Mouse (Mus musculus) liver, adult 2 months (tissue): ENCODE measurements at regions not wholly inside any gene's neighbourhood (a gene's known extent, or its start where the extent isn't known, plus 50 kb on each side); places are given as distances from the start of the nearest gene placed in this dataset.

Experiments
- DNase-seq: peaks from one replicate; pipeline ENCODE4 v3.0.0-alpha.2; 2011; ENCODE audit warnings: low read depth, low spot score; ENCODE audit errors: extremely low read depth
- H3K27ac ChIP-seq: fragments of 200-500 bp; replicated peaks from 2 replicates; pipeline ENCODE4 v1.5.1; 2012; ENCODE audit warnings: low read depth, mild to moderate bottlenecking, control low read depth, inconsistent platforms, low read length; ENCODE audit not compliant: insufficient read depth
- H3K27me3 ChIP-seq: fragments of 200-500 bp; 2 replicates; pipeline ENCODE4 v1.6.1; 2012; ENCODE audit warnings: mild to moderate bottlenecking, moderate library complexity, low read length, inconsistent platforms; ENCODE audit not compliant: control insufficient read depth, insufficient read depth
- H3K36me3 ChIP-seq: fragments of 200-500 bp; 2 replicates; pipeline ENCODE4 v1.6.1; 2012; ENCODE audit warnings: low read length, inconsistent platforms; ENCODE audit not compliant: control insufficient read depth, insufficient read depth
- H3K4me1 ChIP-seq: fragments of 200-500 bp; 2 replicates; pipeline ENCODE4 v1.6.1; 2011; ENCODE audit warnings: low read length; ENCODE audit not compliant: control insufficient read depth, insufficient read depth
- H3K4me3 ChIP-seq: fragments of 200-500 bp; 2 replicates; pipeline ENCODE4 v1.5.1; 2011; ENCODE audit warnings: low read depth, mild to moderate bottlenecking, control low read depth, low read length, moderate library complexity; ENCODE audit not compliant: insufficient read depth
- H3K79me2 ChIP-seq: fragments of 200-500 bp; 2 replicates; pipeline ENCODE4 v1.6.1; 2012; ENCODE audit warnings: inconsistent platforms, mild to moderate bottlenecking, low read length, moderate library complexity; ENCODE audit not compliant: control insufficient read depth, insufficient read depth
- H3K9ac ChIP-seq: fragments of 200-500 bp; 2 replicates; pipeline ENCODE4 v1.6.1; 2012; ENCODE audit warnings: low read depth, mild to moderate bottlenecking, control low read depth, inconsistent platforms, low read length
- CTCF ChIP-seq: fragments of 200-500 bp; IDR thresholded peaks from 2 replicates; pipeline ENCODE4 v1.5.1; 2011; ENCODE audit warnings: low read depth, low read length, control low read depth
- POLR2A ChIP-seq: fragments of 200-500 bp; IDR thresholded peaks from 2 replicates; pipeline ENCODE4 v1.6.1; 2011; ENCODE audit warnings: low read length, control low read depth; ENCODE audit not compliant: insufficient read depth; ENCODE audit errors: extremely low read depth
- WGBS: fragments of 180-500 bp; shearing (Covaris S2); methylation state at CpG from one replicate; pipeline ENCODE4 v1.1.7; 2018; 5-methylcytosine and 5-hydroxymethylcytosine counted together

GRCm38 (mm10) chr1:47094498-47094897 is 201.8 kb upstream of the Slc39a10 start:
- H3K27ac ChIP-seq, result no peak overlapping the region
- no peaks in the 10 kb centered on the region for H3K79me2 ChIP-seq
- no peak overlapping the region for H3K4me3 ChIP-seq
- no peak for DNase-seq
- H3K27me3 ChIP-seq, result no peaks in the 10 kb centered on the region
- no peaks in the 10 kb centered on the region for H3K36me3 ChIP-seq
- 49% methylated on average over 3 of the region's 3 CpGs for WGBS
- no peaks in the 10 kb centered on the region for H3K4me1 ChIP-seq
- TF ChIP-seq POLR2A (no peak), CTCF (no peak)
- no peak overlapping the region for H3K9ac ChIP-seq

GRCm38 (mm10) chr1:47093289-47093947 is 200.8 kb upstream of the Slc39a10 start:
- H3K36me3 ChIP-seq, result no peaks in the 10 kb centered on the region
- 84% methylated on average over 6 of the region's 6 CpGs for WGBS
- TF ChIP-seq POLR2A, result no peak
- no peak for TF ChIP-seq CTCF
- H3K4me1 ChIP-seq, result no peaks in the 10 kb centered on the region
- H3K27me3 ChIP-seq, result no peaks in the 10 kb centered on the region
- H3K4me3 ChIP-seq, result no peak overlapping the region
- H3K9ac ChIP-seq, result no peak overlapping the region
- DNase-seq, result no peak
- H3K79me2 ChIP-seq, result no peaks in the 10 kb centered on the region
- H3K27ac ChIP-seq, result no peak overlapping the region

- Histone ChIP-seq H3K27me3 (no peaks in the 10 kb centered on the region), H3K4me3 (no peak overlapping the region), H3K36me3 (no peaks in the 10 kb centered on the region), H3K79me2 (no peaks in the 10 kb centered on the region), H3K27ac (no peak overlapping the region), H3K9ac (no peak overlapping the region), H3K4me1 (no peaks in the 10 kb centered on the region)
- DNase-seq, result no peak
- TF ChIP-seq POLR2A (no peak), CTCF (no peak)
- 80% methylated on average over 7 of the region's 7 CpGs for WGBS
Measured at GRCm38 (mm10) chr1:47076423-47076822, 183.8 kb upstream of the Slc39a10 start.

GRCm38 (mm10) chr1:47058149-47058548 is 165.5 kb upstream of the Slc39a10 start:
- H3K27me3 ChIP-seq, result no peaks in the 10 kb centered on the region
- H3K36me3 ChIP-seq, result no peaks in the 10 kb centered on the region
- no peak for DNase-seq
- H3K27ac ChIP-seq, result no peak overlapping the region
- TF ChIP-seq POLR2A, result no peak
- no peak for TF ChIP-seq CTCF
- H3K4me1 ChIP-seq, result no peaks in the 10 kb centered on the region
- no peaks in the 10 kb centered on the region for H3K79me2 ChIP-seq
- 48% methylated on average over 1 of the region's 1 CpGs for WGBS
- H3K9ac ChIP-seq, result no peak overlapping the region
- H3K4me3 ChIP-seq, result no peak overlapping the region

- Histone ChIP-seq H3K9ac (no peak overlapping the region), H3K4me3 (no peak overlapping the region), H3K27me3 (no peaks in the 10 kb centered on the region), H3K27ac (no peak overlapping the region), H3K79me2 (no peaks in the 10 kb centered on the region), H3K36me3 (no peaks in the 10 kb centered on the region), H3K4me1 (no peaks in the 10 kb centered on the region)
- no peak for DNase-seq
- TF ChIP-seq POLR2A (no peak), CTCF (no peak)
- 74% methylated on average over 3 of the region's 3 CpGs for WGBS
Measured at GRCm38 (mm10) chr1:47057344-47057743, 164.7 kb upstream of the Slc39a10 start.

- Histone ChIP-seq H3K36me3 (no peaks in the 10 kb centered on the region), H3K27ac (no peak overlapping the region), H3K9ac (no peak overlapping the region), H3K79me2 (no peaks in the 10 kb centered on the region), H3K4me3 (no peak overlapping the region), H3K4me1 (no peaks in the 10 kb centered on the region), H3K27me3 (no peaks in the 10 kb centered on the region)
- TF ChIP-seq CTCF (no peak), POLR2A (no peak)
- no peak for DNase-seq
Measured at GRCm38 (mm10) chr1:47051109-47051508, 158.5 kb upstream of the Slc39a10 start.
